Mouse (Mus musculus) E14TG2a.4 (cell line): Measurements from ENCODE around the gene Pax4.

ENCODE experiments used
- H3K27me3 ChIP-seq: 2 replicates; pipeline ENCODE4 v1.6.1; 2014; ENCODE audit warnings: low read length, control low read depth; ENCODE audit not compliant: insufficient read depth
- H3K36me3 ChIP-seq: 2 replicates; pipeline ENCODE4 v1.6.1; 2014; ENCODE audit warnings: low read length, control low read depth; ENCODE audit not compliant: insufficient read depth
- H3K4me1 ChIP-seq: replicated peaks from 2 replicates; pipeline ENCODE4 v1.6.1; 2014; ENCODE audit warnings: low read depth, low read length, control low read depth
- H3K4me3 ChIP-seq: replicated peaks from 2 replicates; pipeline ENCODE4 v1.5.1; 2014; ENCODE audit warnings: mild to moderate bottlenecking, low read length
- H3K9me3 ChIP-seq: 2 replicates; pipeline ENCODE4 v1.6.1; 2014; ENCODE audit warnings: low read length, control low read depth
- CTCF ChIP-seq: conservative IDR thresholded peaks from 2 replicates; pipeline ENCODE4 v1.5.1; 2014; ENCODE audit warnings: low read length
- NANOG ChIP-seq: IDR thresholded peaks from 2 replicates; pipeline ENCODE4 v1.6.1; 2014; ENCODE audit warnings: borderline replicate concordance, low read length, mixed read lengths
- POU5F1 ChIP-seq: IDR thresholded peaks from 2 replicates; pipeline ENCODE4 v1.6.1; 2014; ENCODE audit warnings: low read length, borderline replicate concordance

Pax4 gene

GRCm38 (mm10) chr6:28396853-28397457, 52.2 kb downstream of the Pax4 start:
- TF ChIP-seq POU5F1 (no peak), CTCF (no peak), NANOG (no peak)
- H3K4me1 ChIP-seq = peaks cover 26% of the 10 kb centered on the region
- peaks cover 5% of the 10 kb centered on the region; the same call in 1 of the 2 replicates for H3K9me3 ChIP-seq
- H3K36me3 ChIP-seq = no peaks in the 10 kb centered on the region
- peaks cover 85% of the 10 kb centered on the region for H3K27me3 ChIP-seq
- peak overlapping the region; percentile 72 for H3K4me3 ChIP-seq

- Histone ChIP-seq H3K27me3 (peaks cover 79% of the 10 kb centered on the region), H3K36me3 (no peaks in the 10 kb centered on the region), H3K4me3 (no peak overlapping the region), H3K9me3 (peaks cover 5% of the 10 kb centered on the region; the same call in 1 of the 2 replicates), H3K4me1 (peaks cover 26% of the 10 kb centered on the region)
- TF ChIP-seq CTCF = no peak
- no peak for TF ChIP-seq NANOG
- TF ChIP-seq POU5F1 = no peak
Measured at GRCm38 (mm10) chr6:28396051-28396852, 52.9 kb downstream of the Pax4 start.
